Mouse (Mus musculus): ENCODE results near the gene Ap2m1.
A peak's percentile ranks its signal among the peaks of the same experiment; 100 is the strongest.
"Not testable (repeated sequence)": the region's sequence is repeated elsewhere in the genome, so short reads cannot be mapped to it uniquely, and the experiment has no call there.

Ap2m1 gene

GRCm38 (mm10) chr16:20535296-20536080 is at the start of gene Ap2m1:
Gene Ap2m1 (plus strand): TSS chr16:20535478.
- DNase-seq (ENCODE audit: low spot score in 2 of 2), result peak; percentile 90 to 91

- DNase-seq (ENCODE audit: low spot score in 2 of 2), result no peak
Observed at GRCm38 (mm10) chr16:20486048-20486447, 49.2 kb upstream of the Ap2m1 start.

- DNase-seq (ENCODE audit: low spot score in 2 of 2), result no peak
Observed at GRCm38 (mm10) chr16:20488151-20488550, 47.1 kb upstream of the Ap2m1 start.

GRCm38 (mm10) chr16:20488751-20489150 is 46.5 kb upstream of the Ap2m1 start:
- not testable (repeated sequence) for DNase-seq (ENCODE audit: low spot score in 2 of 2)

GRCm38 (mm10) chr16:20489233-20489632 is 46.0 kb upstream of the Ap2m1 start:
- DNase-seq (ENCODE audit: low spot score in 2 of 2), result no peak

- no peak for DNase-seq (ENCODE audit: low spot score in 2 of 2)
Observed at GRCm38 (mm10) chr16:20490581-20490980, 44.7 kb upstream of the Ap2m1 start.

- DNase-seq (ENCODE audit: low spot score in 2 of 2), result no peak
Observed at GRCm38 (mm10) chr16:20491301-20491700, 44.0 kb upstream of the Ap2m1 start.

GRCm38 (mm10) chr16:20493452-20493851 is 41.8 kb upstream of the Ap2m1 start:
- no peak for DNase-seq (ENCODE audit: low spot score in 2 of 2)

GRCm38 (mm10) chr16:20496671-20497600 is 38.3 kb upstream of the Ap2m1 start:
- DNase-seq (ENCODE audit: low spot score in 2 of 2), result peak in 1 of 2 experiments; percentile 30

- no peak for DNase-seq (ENCODE audit: low spot score in 2 of 2)
Observed at GRCm38 (mm10) chr16:20497980-20498676, 37.1 kb upstream of the Ap2m1 start.

GRCm38 (mm10) chr16:20498677-20499475 is 36.4 kb upstream of the Ap2m1 start, which contains the start of gene Eif2b5:
Gene Eif2b5 (plus strand): TSS chr16:20498817.
- DNase-seq (ENCODE audit: low spot score in 2 of 2), result peak; percentile 87 to 90

GRCm38 (mm10) chr16:20506000-20506399 is 29.3 kb upstream of the Ap2m1 start:
- DNase-seq (ENCODE audit: low spot score in 2 of 2), result no peak

GRCm38 (mm10) chr16:20509349-20509748 is 25.9 kb upstream of the Ap2m1 start:
- no peak for DNase-seq (ENCODE audit: low spot score in 2 of 2)

- DNase-seq (ENCODE audit: low spot score in 2 of 2), result no peak
Observed at GRCm38 (mm10) chr16:20511277-20511847, 23.9 kb upstream of the Ap2m1 start.

GRCm38 (mm10) chr16:20516032-20516431 is 19.2 kb upstream of the Ap2m1 start:
- DNase-seq (ENCODE audit: low spot score in 2 of 2), result no peak

- DNase-seq (ENCODE audit: low spot score in 2 of 2), result peak; percentile 91 to 92
Observed at GRCm38 (mm10) chr16:20516726-20517201, 18.5 kb upstream of the Ap2m1 start, which contains the start of gene Dvl3. Gene Dvl3 (plus strand): TSS chr16:20516982.

GRCm38 (mm10) chr16:20517216-20517615 is 18.1 kb upstream of the Ap2m1 start:
- peak in 1 of 2 experiments; percentile 48 for DNase-seq (ENCODE audit: low spot score in 2 of 2)

GRCm38 (mm10) chr16:20517701-20518374 is 17.4 kb upstream of the Ap2m1 start:
- DNase-seq (ENCODE audit: low spot score in 2 of 2), result no peak

GRCm38 (mm10) chr16:20523886-20524285 is 11.4 kb upstream of the Ap2m1 start:
- DNase-seq (ENCODE audit: low spot score in 2 of 2), result no peak

GRCm38 (mm10) chr16:20528779-20529178 is 6.5 kb upstream of the Ap2m1 start:
- no peak for DNase-seq (ENCODE audit: low spot score in 2 of 2)

Measured in urinary bladder, postnatal 4 days (tissue).